Mouse (Mus musculus) olfactory bulb, adult 2 months (tissue): ENCODE results near the gene Rfx4. TPM values are rescaled to one million over a fixed set of nuclear protein-coding genes. Genes with fewer than 3 reads are reported as not detected.

Source experiments
- H3K27ac ChIP-seq: fragments of 200-500 bp; 2 replicates; pipeline ENCODE4 v1.5.1; 2012; ENCODE audit warnings: low read depth, low read length; ENCODE audit not compliant: insufficient read depth
- H3K4me1 ChIP-seq: fragments of 200-500 bp; 2 replicates; pipeline ENCODE4 v1.6.1; 2012; ENCODE audit warnings: low read length; ENCODE audit not compliant: control insufficient read depth, insufficient read depth
- H3K4me3 ChIP-seq: fragments of 200-500 bp; 2 replicates; pipeline ENCODE4 v1.5.1; 2012; ENCODE audit warnings: mild to moderate bottlenecking, low read depth, low read length, moderate library complexity; ENCODE audit not compliant: insufficient read depth
- CTCF ChIP-seq: fragments of 200-500 bp; IDR thresholded peaks from 2 replicates; pipeline ENCODE4 v1.5.1; 2012; ENCODE audit warnings: low read depth, mild to moderate bottlenecking, low read length, moderate library complexity; ENCODE audit not compliant: insufficient read depth
- POLR2A ChIP-seq: fragments of 200-500 bp; IDR thresholded peaks from 2 replicates; pipeline ENCODE4 v1.6.1; 2012; ENCODE audit warnings: mild to moderate bottlenecking, low read depth, low read length, moderate library complexity; ENCODE audit not compliant: insufficient read depth
- WGBS: fragments of 180-500 bp; shearing (Covaris S2); methylation state at CpG from one replicate; pipeline ENCODE4 v1.1.7; 2018; 5-methylcytosine and 5-hydroxymethylcytosine counted together
- polyA plus RNA-seq: library from polyadenylated mRNA; stranded (reverse); fragments of >200 nt; gene quantifications from 2 replicates; pipeline ENCODE4 v1.2.4, GENCODE M21; 2012; ENCODE audit warnings: low replicate concordance; ENCODE audit not compliant: missing spikeins, insufficient read depth, insufficient read length

Gene Rfx4
- polyA plus RNA-seq, 1 experiment, result not detected

DNA sequence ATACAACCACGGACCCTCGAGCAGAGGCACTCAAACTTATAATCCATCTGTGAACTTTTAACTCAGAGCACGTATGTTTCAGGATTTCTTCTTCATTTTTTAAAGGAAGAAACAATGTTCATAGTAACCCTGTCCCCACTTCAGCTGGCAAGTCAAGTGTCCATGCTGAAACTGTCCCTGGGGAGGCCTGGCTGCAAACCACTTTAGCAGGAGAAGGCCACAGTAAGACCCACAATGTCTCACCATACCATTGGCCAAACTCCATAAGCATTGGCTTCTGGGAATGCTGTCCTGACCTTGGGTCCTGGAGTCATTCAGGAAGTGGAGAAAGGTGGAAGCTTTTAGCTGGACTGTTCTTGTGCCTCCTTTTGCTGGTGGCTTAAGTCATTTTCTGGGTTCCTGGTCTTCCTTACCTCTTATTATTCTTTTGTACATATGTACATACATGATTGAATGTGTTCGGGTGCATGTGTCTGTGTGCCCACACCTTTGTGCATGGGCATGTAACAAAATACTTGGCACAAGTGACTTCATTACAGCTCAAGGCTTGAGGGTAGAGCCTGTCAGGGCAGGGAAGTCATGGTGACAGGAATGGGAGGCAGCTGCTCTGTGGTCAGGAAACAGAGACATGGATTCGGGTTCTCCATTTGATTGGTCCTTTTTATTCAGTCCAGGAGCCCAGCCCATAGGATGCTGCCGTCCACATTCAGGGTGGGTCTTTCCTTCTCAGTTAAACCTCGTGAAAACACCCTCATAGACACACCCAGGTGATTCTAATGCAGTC is 61.4 kb downstream of the Rfx4 start:
- TF ChIP-seq CTCF (no peak), POLR2A (no peak)
- H3K4me3 ChIP-seq, result no peak overlapping the region
- WGBS, result 85% methylated on average over 7 of the region's 7 CpGs
- no peak overlapping the region for H3K27ac ChIP-seq
- H3K4me1 ChIP-seq, result no peaks in the 10 kb centered on the region

DNA sequence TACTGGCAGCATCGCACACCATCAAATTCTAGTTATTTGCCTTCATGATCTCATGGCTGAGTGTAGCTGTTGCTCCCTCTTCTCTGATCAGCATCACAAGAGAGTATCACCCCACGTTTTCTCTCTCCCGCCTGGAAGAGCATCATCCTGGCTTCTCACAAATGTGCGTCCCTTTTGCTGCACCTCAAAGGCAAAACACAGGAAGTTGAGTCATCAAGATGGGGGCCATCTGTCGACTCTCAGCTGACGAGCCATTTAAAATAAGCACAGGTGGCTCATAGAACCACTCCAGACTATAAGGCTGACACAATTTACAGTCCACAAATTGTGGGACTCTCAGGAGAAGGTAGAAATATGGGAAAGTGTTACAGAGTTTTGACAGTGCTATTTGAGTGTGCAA is 63.8 kb downstream of the Rfx4 start:
- no peak overlapping the region for H3K4me3 ChIP-seq
- WGBS, result 68% methylated on average over 6 of the region's 6 CpGs

DNA sequence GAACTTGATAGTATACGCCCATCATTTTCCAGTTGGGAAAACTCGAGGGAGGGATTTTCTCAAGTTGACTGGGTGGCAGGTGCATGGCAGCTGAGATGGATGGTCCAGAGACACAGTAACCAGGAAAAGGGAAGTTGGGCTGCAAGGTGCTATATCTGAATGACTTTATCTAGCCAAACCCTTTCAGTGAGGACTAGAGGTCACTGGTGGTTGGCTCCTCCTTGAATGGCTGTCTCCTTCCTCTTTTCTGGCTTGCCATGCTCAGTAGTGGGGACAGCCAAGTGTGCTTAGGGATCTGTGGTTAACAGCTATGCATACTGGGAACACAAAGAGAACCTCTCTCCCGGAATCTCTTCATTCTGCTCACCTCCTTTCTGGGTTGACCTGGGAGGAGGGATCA is 64.4 kb downstream of the Rfx4 start:
- Histone ChIP-seq H3K4me1 (no peaks in the 10 kb centered on the region), H3K4me3 (no peak overlapping the region), H3K27ac (no peak overlapping the region)
- TF ChIP-seq POLR2A (no peak), CTCF (no peak)
- 81% methylated on average over 3 of the region's 3 CpGs for WGBS

More for the DNA sequence above, 63.8 kb downstream of the Rfx4 start:
- H3K4me1 ChIP-seq, result no peaks in the 10 kb centered on the region
- no peak overlapping the region for H3K27ac ChIP-seq
- TF ChIP-seq CTCF, result no peak
- TF ChIP-seq POLR2A, result no peak

DNA sequence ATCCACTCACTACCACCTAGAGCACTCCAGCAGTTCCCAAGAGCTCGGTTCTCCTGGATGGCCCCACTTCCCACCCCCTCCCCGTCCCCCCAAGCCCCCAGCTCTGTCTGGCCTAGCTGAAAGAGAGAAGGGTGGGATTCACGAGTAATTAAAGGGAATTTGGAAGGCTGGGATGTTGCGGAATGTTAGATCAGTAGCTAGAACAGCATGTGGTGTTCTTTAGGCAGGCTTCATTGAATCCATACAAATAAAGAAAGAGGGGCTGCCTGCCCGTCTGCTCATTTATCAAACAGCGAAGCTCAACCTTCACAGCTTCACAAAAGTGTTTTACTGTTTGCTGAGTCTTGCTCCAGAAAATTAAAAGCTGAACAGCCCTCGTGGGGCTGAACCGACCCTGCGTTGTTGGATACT is 66.9 kb downstream of the Rfx4 start:
- no peak overlapping the region for H3K4me3 ChIP-seq
- TF ChIP-seq CTCF, result no peak
- TF ChIP-seq POLR2A, result no peak
- WGBS, result 36% methylated on average over 9 of the region's 9 CpGs
- H3K4me1 ChIP-seq, result 0 out of 2 replicates have a peak, but pooled peaks cover 2% of the 10 kb centered on the region
- no peak overlapping the region for H3K27ac ChIP-seq

DNA sequence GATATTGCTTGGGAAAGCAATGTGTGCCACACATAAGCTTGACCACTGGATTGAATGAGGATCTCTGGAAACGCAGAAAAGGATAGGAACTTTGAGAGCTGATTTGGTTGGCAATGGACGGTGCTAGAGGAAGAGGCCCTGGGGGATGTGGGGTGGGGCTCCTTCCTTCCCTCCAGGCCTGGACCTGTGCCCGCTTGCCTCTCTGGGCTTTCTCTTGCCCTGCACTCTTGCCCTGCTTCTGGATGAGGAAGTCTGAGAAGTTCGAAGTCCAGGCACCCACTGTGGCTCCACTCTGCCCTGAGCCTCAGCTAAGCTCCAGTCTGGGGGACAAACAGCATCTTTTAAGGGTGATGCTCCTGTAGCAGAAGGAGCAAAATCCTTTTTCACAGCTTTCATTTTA is 67.8 kb downstream of the Rfx4 start:
- no peak for TF ChIP-seq POLR2A
- no peak for TF ChIP-seq CTCF
- H3K4me3 ChIP-seq, result no peak overlapping the region
- no peak overlapping the region for H3K27ac ChIP-seq
- WGBS, result 57% methylated on average over 4 of the region's 4 CpGs
- H3K4me1 ChIP-seq, result 0 out of 2 replicates have a peak, but pooled peaks cover 2% of the 10 kb centered on the region

DNA sequence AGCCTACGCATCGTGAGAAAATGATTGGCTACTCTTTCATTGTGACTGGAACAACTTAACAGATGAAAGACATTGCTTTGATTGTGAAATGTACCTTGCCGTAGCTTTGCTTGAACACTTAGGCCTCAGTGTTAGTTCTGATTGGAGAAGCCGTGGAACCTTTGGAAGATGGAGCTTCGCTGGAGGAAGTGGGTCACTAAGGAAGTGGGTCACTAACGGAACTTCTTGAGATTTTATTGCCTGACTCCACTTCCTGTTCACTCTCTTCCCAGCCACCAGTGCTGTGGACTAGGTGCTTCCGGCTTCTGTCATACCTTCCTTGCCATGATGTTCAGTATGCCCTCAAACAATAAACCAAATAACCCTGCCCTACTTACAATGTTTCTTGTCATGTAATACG is 73.1 kb downstream of the Rfx4 start:
- WGBS, result 92% methylated on average over 8 of the region's 8 CpGs
- H3K4me3 ChIP-seq, result no peak overlapping the region
- TF ChIP-seq CTCF, result no peak
- no peak for TF ChIP-seq POLR2A
- H3K27ac ChIP-seq, result no peak overlapping the region
- H3K4me1 ChIP-seq, result 0 out of 2 replicates have a peak, but pooled peaks cover 2% of the 10 kb centered on the region

DNA sequence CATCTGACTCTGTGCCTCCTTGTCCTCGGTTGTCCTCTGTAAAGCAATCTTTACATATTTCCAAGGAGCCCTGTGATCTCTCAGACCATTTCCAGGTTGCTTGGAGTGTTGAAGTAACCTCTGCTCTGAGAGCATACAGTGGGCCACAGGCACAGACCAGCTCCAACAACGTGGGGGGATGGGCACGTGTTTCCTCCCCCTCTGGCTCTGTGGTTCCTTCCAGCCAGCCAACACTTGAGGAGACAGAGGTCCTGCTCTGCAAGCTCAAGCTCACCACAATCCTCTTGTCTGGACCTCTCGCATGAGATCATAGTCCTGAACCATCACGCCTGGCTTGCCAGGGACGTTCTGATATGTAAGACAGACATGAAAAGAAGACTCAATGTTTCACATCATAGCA is 79.7 kb downstream of the Rfx4 start:
- H3K4me3 ChIP-seq, result no peak overlapping the region
- no peak for TF ChIP-seq POLR2A
- TF ChIP-seq CTCF, result no peak
- no peaks in the 10 kb centered on the region for H3K4me1 ChIP-seq
- no peak overlapping the region for H3K27ac ChIP-seq
- 78% methylated on average over 6 of the region's 6 CpGs for WGBS

DNA sequence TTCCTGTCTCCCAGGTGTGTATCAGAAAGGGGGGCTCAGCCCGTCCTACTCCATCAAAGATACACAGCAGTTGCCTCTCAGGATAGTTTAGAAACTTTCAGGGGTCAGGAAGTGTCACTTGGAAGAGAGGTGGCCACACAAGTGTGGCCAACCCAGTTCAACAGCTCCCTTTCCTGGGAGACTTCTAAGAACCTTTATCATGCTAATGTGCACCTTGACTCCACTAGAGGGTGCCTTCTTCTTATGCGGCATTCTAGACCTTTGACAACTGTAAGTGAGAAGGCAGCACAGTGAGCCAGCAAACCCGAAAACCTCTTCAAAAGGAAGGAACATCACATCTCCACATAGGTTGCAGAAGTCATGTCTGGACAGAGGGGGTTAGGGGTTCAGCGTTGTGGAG is 80.2 kb downstream of the Rfx4 start:
- WGBS, result 30% methylated on average over 4 of the region's 4 CpGs
- Histone ChIP-seq H3K27ac (no peak overlapping the region), H3K4me1 (no peaks in the 10 kb centered on the region), H3K4me3 (no peak overlapping the region)
- TF ChIP-seq CTCF (no peak), POLR2A (no peak)

DNA sequence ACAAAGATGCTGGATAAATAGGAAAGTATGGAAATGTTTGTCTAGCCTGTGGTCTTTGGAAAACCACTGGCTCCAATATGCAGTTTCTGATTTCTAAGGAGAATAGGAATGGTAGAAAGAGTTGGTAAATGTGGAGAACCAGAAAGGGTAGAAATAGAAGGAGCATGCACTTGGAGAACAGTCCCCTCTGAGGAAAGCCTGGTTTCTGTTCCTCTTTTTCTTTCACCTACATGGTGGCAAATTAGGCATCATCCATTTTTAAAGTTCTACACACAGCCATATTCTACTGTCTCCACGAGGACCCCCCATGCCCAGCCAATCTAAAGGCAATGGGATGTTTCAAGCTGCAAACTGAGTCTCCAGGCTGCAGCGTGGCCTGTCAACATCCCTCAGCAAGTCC is 81.5 kb downstream of the Rfx4 start:
- Histone ChIP-seq H3K4me1 (no peaks in the 10 kb centered on the region), H3K4me3 (no peak overlapping the region), H3K27ac (no peak overlapping the region)
- 95% methylated on average over 2 of the region's 2 CpGs for WGBS
- TF ChIP-seq CTCF (no peak), POLR2A (no peak)
